Mouse (Mus musculus): ENCODE results near the gene Dennd6b. TPM values are rescaled to one million over a fixed set of nuclear protein-coding genes. Genes with fewer than 3 reads are reported as not detected.

The Dennd6b gene
- total and polyA plus RNA-seq, 2 experiments from 2014 or later: 53.3 to 89.6 TPM

DNA sequence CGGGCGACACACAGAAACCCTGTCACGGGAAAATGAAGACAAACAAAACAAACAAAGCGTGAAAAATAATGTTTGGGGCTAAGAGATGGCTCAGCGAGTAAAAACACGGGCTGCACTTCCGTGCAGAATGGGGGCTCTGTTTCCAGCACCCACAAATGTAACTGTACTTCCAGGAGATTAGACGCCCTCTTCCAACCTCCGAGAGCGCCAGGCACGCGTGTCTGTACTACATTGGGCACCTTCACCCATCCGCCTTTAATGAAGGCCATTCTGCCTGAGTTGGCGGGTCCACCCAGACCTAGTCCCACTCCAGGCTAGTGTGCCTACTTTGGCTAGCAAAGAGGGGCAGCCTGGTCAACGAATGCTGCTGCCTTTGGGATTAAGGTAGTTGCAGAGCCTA lies 760 bp upstream of the Dennd6b start:
- peak overlapping the region; percentile 68 for H3K4me2 ChIP-seq (ENCODE audit: low read depth)
- no peaks in the 10 kb centered on the region for H3K27me3 ChIP-seq (ENCODE audit: insufficient read depth, low read length)
- H3K9ac ChIP-seq: peak overlapping the region; percentile 96
- peaks cover 10% of the 10 kb centered on the region for H3K4me1 ChIP-seq (ENCODE audit: insufficient read depth)
- no peaks in the 10 kb centered on the region for H3K36me3 ChIP-seq (ENCODE audit: insufficient read depth)
- peak overlapping the region; percentile 94 for H3K4me3 ChIP-seq (ENCODE audit: low read depth, low read length)
- no peak for ATAC-seq
- no peak for DNase-seq
- no peak for TF ChIP-seq CTCF (IDR thresholded peaks at IDR 0.05; ENCODE audit: low read depth)
- H3K27ac ChIP-seq (ENCODE audit: low read depth, low read length): peak overlapping the region; percentile 99
- H3K9me3 ChIP-seq (ENCODE audit: low read length): no peaks in the 10 kb centered on the region
- 62% methylated on average over 15 of the region's 15 CpGs for WGBS

DNA sequence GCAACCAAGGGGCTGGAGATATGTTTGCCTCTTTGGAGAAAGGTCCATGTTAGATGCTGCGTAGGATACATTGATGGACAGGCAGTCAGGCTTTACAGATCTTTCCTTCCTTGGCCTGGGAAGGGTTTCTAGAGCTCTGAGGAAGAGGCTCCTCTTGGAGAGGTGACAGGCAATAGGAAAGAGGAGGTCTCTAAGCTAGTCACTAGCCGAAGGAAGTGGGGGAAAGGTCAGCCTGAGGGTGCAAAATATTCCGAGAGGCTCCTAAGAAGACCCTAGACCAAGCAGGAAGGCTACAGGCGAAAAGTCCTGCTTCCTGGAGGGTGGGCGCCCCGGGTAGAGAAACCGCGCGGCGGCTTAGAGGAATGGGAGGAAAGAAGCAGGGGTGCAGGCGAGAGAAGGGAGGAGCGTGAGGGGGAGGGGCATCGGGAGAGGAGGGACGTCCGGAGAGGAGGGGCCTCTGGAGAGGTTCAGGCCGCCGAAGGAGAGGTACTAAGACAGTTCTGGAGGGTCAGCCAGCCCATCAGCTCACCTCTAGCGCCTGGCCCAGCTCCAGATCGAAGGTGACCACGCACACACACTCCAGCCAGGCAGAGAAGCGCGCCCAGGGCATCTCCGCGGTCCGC lies 495 bp downstream of the Dennd6b start:
- WGBS: 1% methylated on average over 25 of the region's 25 CpGs
- H3K27ac ChIP-seq (ENCODE audit: low read depth, low read length): peak overlapping the region; percentile 99
- peak overlapping the region; percentile 68 for H3K4me2 ChIP-seq (ENCODE audit: low read depth)
- H3K4me3 ChIP-seq (ENCODE audit: low read depth, low read length): peak overlapping the region; percentile 94
- H3K9me3 ChIP-seq (ENCODE audit: low read length): no peaks in the 10 kb centered on the region
- H3K9ac ChIP-seq: peak overlapping the region; percentile 96
- ATAC-seq: peak; percentile 88
- H3K36me3 ChIP-seq (ENCODE audit: insufficient read depth): peaks cover 5% of the 10 kb centered on the region
- no peaks in the 10 kb centered on the region for H3K27me3 ChIP-seq (ENCODE audit: insufficient read depth, low read length)
- DNase-seq: peak; percentile 86
- H3K4me1 ChIP-seq (ENCODE audit: insufficient read depth): peaks cover 10% of the 10 kb centered on the region
- TF ChIP-seq CTCF (IDR thresholded peaks at IDR 0.05; ENCODE audit: low read depth): no peak

DNA sequence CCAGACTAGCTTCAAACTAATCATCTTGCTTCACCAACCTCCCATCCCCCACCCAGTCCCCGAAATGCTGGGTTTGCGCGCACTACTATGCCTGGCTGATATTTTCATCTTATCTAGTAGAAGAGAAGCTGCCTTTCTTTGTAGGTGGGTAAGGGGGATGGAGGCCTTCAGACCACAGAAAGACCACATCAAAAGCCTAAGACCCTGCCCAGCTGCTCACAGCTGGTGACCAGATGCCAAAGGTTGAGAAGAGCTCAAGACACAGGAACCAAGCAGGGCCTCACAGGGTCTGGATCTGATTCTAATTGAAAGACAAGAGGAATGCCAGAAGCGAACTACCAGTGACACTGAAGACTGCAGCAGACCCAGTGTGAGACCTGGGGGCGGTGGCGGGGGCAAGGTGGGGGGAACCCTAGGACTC lies 1.0 kb downstream of the Dennd6b start:
- WGBS: 29% methylated on average over 6 of the region's 6 CpGs
- Histone ChIP-seq H3K36me3 (ENCODE audit: insufficient read depth) (peaks cover 10% of the 10 kb centered on the region), H3K27me3 (ENCODE audit: insufficient read depth, low read length) (no peaks in the 10 kb centered on the region), H3K4me2 (ENCODE audit: low read depth) (peak overlapping the region; percentile 68), H3K9me3 (ENCODE audit: low read length) (no peaks in the 10 kb centered on the region), H3K27ac (ENCODE audit: low read depth, low read length) (peak overlapping the region; percentile 99), H3K9ac (peak overlapping the region; percentile 96), H3K4me1 (ENCODE audit: insufficient read depth) (peaks cover 10% of the 10 kb centered on the region), H3K4me3 (ENCODE audit: low read depth, low read length) (peak overlapping the region; percentile 94)
- DNase-seq (peak; percentile 55), ATAC-seq (no peak)
- TF ChIP-seq CTCF (IDR thresholded peaks at IDR 0.05; ENCODE audit: low read depth): no peak

DNA sequence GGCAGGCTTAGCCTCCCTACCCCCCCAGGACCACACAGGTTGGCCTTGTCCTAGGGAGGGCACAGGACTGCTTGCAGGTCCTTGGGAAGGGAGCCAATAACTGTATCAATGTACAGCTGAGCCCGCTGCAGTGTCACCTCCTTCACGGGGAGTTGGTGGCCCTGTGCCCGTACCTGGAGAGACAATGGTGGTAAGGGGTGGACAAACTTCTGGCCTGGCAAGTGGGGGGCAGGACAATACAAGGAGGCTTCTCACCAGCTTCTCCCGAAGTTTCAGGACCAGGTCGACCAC lies 11.4 kb downstream of the Dennd6b start:
- H3K27me3 ChIP-seq (ENCODE audit: insufficient read depth, low read length): no peaks in the 10 kb centered on the region
- no peak overlapping the region for H3K9ac ChIP-seq
- H3K4me2 ChIP-seq (ENCODE audit: low read depth): no peak overlapping the region
- no peak for TF ChIP-seq CTCF (IDR thresholded peaks at IDR 0.05; ENCODE audit: low read depth)
- H3K4me1 ChIP-seq (ENCODE audit: insufficient read depth): no peaks in the 10 kb centered on the region
- no peak overlapping the region for H3K27ac ChIP-seq (ENCODE audit: low read depth, low read length)
- 60% methylated on average over 5 of the region's 5 CpGs for WGBS
- peaks cover 36% of the 10 kb centered on the region for H3K36me3 ChIP-seq (ENCODE audit: insufficient read depth)
- DNase-seq: no peak
- H3K9me3 ChIP-seq (ENCODE audit: low read length): no peaks in the 10 kb centered on the region
- no peak for ATAC-seq
- no peak overlapping the region for H3K4me3 ChIP-seq (ENCODE audit: low read depth, low read length)

DNA sequence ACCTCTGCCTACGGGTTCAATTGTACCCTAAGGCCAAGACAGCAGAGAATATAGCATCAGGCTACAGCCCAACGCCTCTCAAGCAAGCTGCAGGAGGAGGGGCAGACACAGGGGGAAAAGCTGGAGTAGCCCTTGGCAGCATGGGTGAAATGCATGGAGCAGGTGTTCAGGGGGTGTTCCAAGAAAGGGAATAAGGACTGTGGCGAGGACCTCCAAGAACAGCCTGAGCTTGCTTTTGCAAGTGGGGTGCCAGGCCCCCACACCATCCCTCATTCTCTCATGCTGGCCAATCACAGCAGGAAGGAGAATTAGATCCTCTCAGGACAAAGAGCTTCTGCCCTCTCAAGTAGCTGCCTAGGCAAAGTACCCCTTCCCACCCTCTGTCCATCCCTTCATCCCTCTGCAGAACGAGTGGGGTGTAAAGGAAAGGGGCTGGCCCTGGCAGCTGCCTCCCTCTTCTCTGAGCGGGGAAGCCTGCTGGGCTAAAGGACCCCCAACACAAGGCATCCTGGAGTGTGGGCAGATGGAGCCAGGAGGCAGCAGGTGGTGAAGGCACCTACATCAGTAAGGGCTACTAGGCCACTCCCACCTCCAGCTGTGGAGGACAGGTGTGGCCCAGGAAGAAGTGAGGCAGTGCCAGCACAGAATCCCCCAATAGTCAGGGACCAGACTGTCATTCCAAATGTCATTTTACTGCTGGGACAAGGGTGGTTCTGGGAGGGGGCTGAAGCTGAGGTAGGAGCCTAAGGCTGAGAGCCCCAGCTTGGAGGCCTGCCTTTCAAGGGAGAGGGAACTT lies 12.0 kb downstream of the Dennd6b start:
- no peak overlapping the region for H3K4me2 ChIP-seq (ENCODE audit: low read depth)
- no peak overlapping the region for H3K4me3 ChIP-seq (ENCODE audit: low read depth, low read length)
- 21% methylated on average over 5 of the region's 5 CpGs for WGBS
- no peak for ATAC-seq
- H3K27me3 ChIP-seq (ENCODE audit: insufficient read depth, low read length): no peaks in the 10 kb centered on the region
- H3K36me3 ChIP-seq (ENCODE audit: insufficient read depth): peaks cover 33% of the 10 kb centered on the region
- no peak for TF ChIP-seq CTCF (IDR thresholded peaks at IDR 0.05; ENCODE audit: low read depth)
- no peaks in the 10 kb centered on the region for H3K9me3 ChIP-seq (ENCODE audit: low read length)
- H3K4me1 ChIP-seq (ENCODE audit: insufficient read depth): peaks cover 4% of the 10 kb centered on the region; the same call in 1 of the 2 replicates
- no peak overlapping the region; the same call in 1 of the 2 replicates for H3K9ac ChIP-seq
- no peak overlapping the region; the same call in 1 of the 2 replicates for H3K27ac ChIP-seq (ENCODE audit: low read depth, low read length)
- no peak for DNase-seq

DNA sequence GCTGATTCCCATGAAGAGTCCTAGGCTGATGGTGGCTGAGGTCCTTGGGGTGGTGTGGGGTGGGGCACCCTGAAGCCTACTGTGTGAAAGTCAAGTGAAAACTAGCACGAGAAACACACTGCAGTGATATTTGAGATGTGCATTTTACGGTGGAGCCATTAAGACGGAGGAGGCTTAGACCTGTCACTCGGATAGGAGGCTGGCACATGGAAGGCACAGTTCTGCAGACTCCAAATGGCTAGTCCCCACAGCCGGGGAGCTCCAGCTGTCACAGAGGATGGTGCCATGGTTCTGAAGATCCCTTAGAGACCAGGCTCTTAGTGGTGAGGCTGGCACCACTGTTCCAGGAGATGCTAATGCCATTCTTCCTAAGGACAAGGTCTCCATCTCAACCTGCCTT lies 13.5 kb downstream of the Dennd6b start:
- Histone ChIP-seq H3K4me3 (ENCODE audit: low read depth, low read length) (no peak overlapping the region), H3K36me3 (ENCODE audit: insufficient read depth) (peaks cover 19% of the 10 kb centered on the region), H3K27ac (ENCODE audit: low read depth, low read length) (peak overlapping the region; percentile 59; the same call in 1 of the 2 replicates), H3K4me2 (ENCODE audit: low read depth) (no peak overlapping the region), H3K27me3 (ENCODE audit: insufficient read depth, low read length) (no peaks in the 10 kb centered on the region), H3K4me1 (ENCODE audit: insufficient read depth) (peaks cover 19% of the 10 kb centered on the region), H3K9me3 (ENCODE audit: low read length) (no peaks in the 10 kb centered on the region), H3K9ac (no peak overlapping the region)
- 47% methylated on average over 5 of the region's 5 CpGs for WGBS
- TF ChIP-seq CTCF (IDR thresholded peaks at IDR 0.05; ENCODE audit: low read depth): no peak
- no peak for DNase-seq
- ATAC-seq: no peak

DNA sequence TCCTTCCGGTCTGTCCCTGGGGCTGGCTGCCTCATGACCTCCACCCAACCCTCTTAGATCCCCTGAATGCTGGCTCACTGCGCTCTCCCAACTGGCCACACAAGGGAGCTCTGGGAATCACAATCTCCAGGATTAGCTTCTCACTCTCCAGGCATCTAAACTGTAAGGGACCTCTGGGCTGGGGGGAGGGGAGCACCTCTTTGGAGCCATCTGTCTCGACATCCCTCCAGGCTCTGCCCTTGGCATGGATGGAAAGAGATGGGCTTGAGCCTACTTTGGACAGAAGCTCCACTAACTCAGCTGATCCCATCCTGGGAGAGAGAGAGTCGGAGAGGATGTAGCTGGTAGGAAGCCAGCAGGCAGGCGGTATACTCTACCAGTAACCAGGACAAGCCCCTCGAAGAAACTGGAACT lies 14.0 kb downstream of the Dennd6b start:
- WGBS: 39% methylated on average over 6 of the region's 6 CpGs
- no peak overlapping the region for H3K4me3 ChIP-seq (ENCODE audit: low read depth, low read length)
- no peaks in the 10 kb centered on the region for H3K27me3 ChIP-seq (ENCODE audit: insufficient read depth, low read length)
- peak overlapping the region; percentile 59; the same call in 1 of the 2 replicates for H3K27ac ChIP-seq (ENCODE audit: low read depth, low read length)
- H3K9ac ChIP-seq: no peak overlapping the region
- H3K9me3 ChIP-seq (ENCODE audit: low read length): no peaks in the 10 kb centered on the region
- no peak overlapping the region for H3K4me2 ChIP-seq (ENCODE audit: low read depth)
- DNase-seq: no peak
- peaks cover 24% of the 10 kb centered on the region for H3K4me1 ChIP-seq (ENCODE audit: insufficient read depth)
- peak; percentile 26; the same call in 1 of the 2 replicates for TF ChIP-seq CTCF (IDR thresholded peaks at IDR 0.05; ENCODE audit: low read depth)
- no peak for ATAC-seq
- peaks cover 18% of the 10 kb centered on the region for H3K36me3 ChIP-seq (ENCODE audit: insufficient read depth)

Measured in forebrain, postnatal 0 days (tissue).